Mouse (Mus musculus): ENCODE measurements around the gene Avil. TPM values are rescaled to one million over a fixed set of nuclear protein-coding genes. Genes with fewer than 3 reads are reported as not detected.

The Avil gene
- polyA plus RNA-seq, 1 experiment = not detected

GRCm38 (mm10) chr10:126979121-126979635 lies 21.3 kb upstream of the Avil start:
- under 1% methylated on average over 57 of the region's 62 CpGs for WGBS
- Histone ChIP-seq H3K27ac (ENCODE audit: control insufficient read depth, insufficient read depth, low read depth, low read length, poor library complexity) (peak overlapping the region; percentile 81), H3K4me1 (ENCODE audit: control insufficient read depth, insufficient read depth, low read length) (peaks cover 5% of the 10 kb centered on the region), H3K4me3 (replicated peaks; ENCODE audit: control insufficient read depth, low read depth, low read length) (peak overlapping the region; percentile 75)
- TF ChIP-seq POLR2A (IDR thresholded peaks at IDR 0.05; ENCODE audit: borderline replicate concordance, control insufficient read depth, low read depth, low read length) = peak; percentile 20; the same call in 1 of the 2 replicates
- no peak for TF ChIP-seq CTCF (IDR thresholded peaks at IDR 0.05; ENCODE audit: control insufficient read depth, insufficient read depth, low read length)

- H3K4me1 ChIP-seq (ENCODE audit: control insufficient read depth, insufficient read depth, low read length) = peaks cover 5% of the 10 kb centered on the region
- no peak for TF ChIP-seq CTCF (IDR thresholded peaks at IDR 0.05; ENCODE audit: control insufficient read depth, insufficient read depth, low read length)
- no peak; the same call in 1 of the 2 replicates for TF ChIP-seq POLR2A (IDR thresholded peaks at IDR 0.05; ENCODE audit: borderline replicate concordance, control insufficient read depth, low read depth, low read length)
- H3K4me3 ChIP-seq (replicated peaks; ENCODE audit: control insufficient read depth, low read depth, low read length) = peak overlapping the region; percentile 75
- peak overlapping the region; percentile 81; the same call in 1 of the 2 replicates for H3K27ac ChIP-seq (ENCODE audit: control insufficient read depth, insufficient read depth, low read depth, low read length, poor library complexity)
- WGBS = under 1% methylated on average over 57 of the region's 57 CpGs
Observed at GRCm38 (mm10) chr10:126979636-126980151, 20.8 kb upstream of the Avil start.

- TF ChIP-seq CTCF (IDR thresholded peaks at IDR 0.05; ENCODE audit: control insufficient read depth, insufficient read depth, low read length) (no peak), POLR2A (IDR thresholded peaks at IDR 0.05; ENCODE audit: borderline replicate concordance, control insufficient read depth, low read depth, low read length) (peak; percentile 15; the same call in 1 of the 2 replicates)
- H3K27ac ChIP-seq (ENCODE audit: control insufficient read depth, insufficient read depth, low read depth, low read length, poor library complexity) = no peak overlapping the region
- H3K4me1 ChIP-seq (ENCODE audit: control insufficient read depth, insufficient read depth, low read length) = peaks cover 5% of the 10 kb centered on the region
- 18% methylated on average over 16 of the region's 16 CpGs for WGBS
- peak overlapping the region; percentile 75 for H3K4me3 ChIP-seq (replicated peaks; ENCODE audit: control insufficient read depth, low read depth, low read length)
Observed at GRCm38 (mm10) chr10:126980221-126980932, 20.1 kb upstream of the Avil start.

- Histone ChIP-seq H3K27ac (ENCODE audit: control insufficient read depth, insufficient read depth, low read depth, low read length, poor library complexity) (no peak overlapping the region), H3K4me3 (replicated peaks; ENCODE audit: control insufficient read depth, low read depth, low read length) (no peak overlapping the region), H3K4me1 (ENCODE audit: control insufficient read depth, insufficient read depth, low read length) (peaks cover 5% of the 10 kb centered on the region)
- WGBS = 44% methylated on average over 11 of the region's 11 CpGs
- TF ChIP-seq CTCF (IDR thresholded peaks at IDR 0.05; ENCODE audit: control insufficient read depth, insufficient read depth, low read length) (no peak), POLR2A (IDR thresholded peaks at IDR 0.05; ENCODE audit: borderline replicate concordance, control insufficient read depth, low read depth, low read length) (no peak)
Observed at GRCm38 (mm10) chr10:126980933-126981530, 19.5 kb upstream of the Avil start.

- Histone ChIP-seq H3K4me1 (ENCODE audit: control insufficient read depth, insufficient read depth, low read length) (peaks cover 7% of the 10 kb centered on the region), H3K4me3 (replicated peaks; ENCODE audit: control insufficient read depth, low read depth, low read length) (no peak overlapping the region), H3K27ac (ENCODE audit: control insufficient read depth, insufficient read depth, low read depth, low read length, poor library complexity) (no peak overlapping the region)
- TF ChIP-seq CTCF (IDR thresholded peaks at IDR 0.05; ENCODE audit: control insufficient read depth, insufficient read depth, low read length) (no peak), POLR2A (IDR thresholded peaks at IDR 0.05; ENCODE audit: borderline replicate concordance, control insufficient read depth, low read depth, low read length) (no peak)
- WGBS = 40% methylated on average over 3 of the region's 3 CpGs
Observed at GRCm38 (mm10) chr10:126981746-126982145, 18.8 kb upstream of the Avil start.

GRCm38 (mm10) chr10:126983193-126983725 lies 17.2 kb upstream of the Avil start:
- H3K4me3 ChIP-seq (replicated peaks; ENCODE audit: control insufficient read depth, low read depth, low read length) = no peak overlapping the region
- peaks cover 8% of the 10 kb centered on the region for H3K4me1 ChIP-seq (ENCODE audit: control insufficient read depth, insufficient read depth, low read length)
- H3K27ac ChIP-seq (ENCODE audit: control insufficient read depth, insufficient read depth, low read depth, low read length, poor library complexity) = no peak overlapping the region
- TF ChIP-seq CTCF (IDR thresholded peaks at IDR 0.05; ENCODE audit: control insufficient read depth, insufficient read depth, low read length) (no peak), POLR2A (IDR thresholded peaks at IDR 0.05; ENCODE audit: borderline replicate concordance, control insufficient read depth, low read depth, low read length) (no peak)
- WGBS = 57% methylated on average over 14 of the region's 14 CpGs

GRCm38 (mm10) chr10:126984189-126985004 lies 16.1 kb upstream of the Avil start:
- Histone ChIP-seq H3K27ac (ENCODE audit: control insufficient read depth, insufficient read depth, low read depth, low read length, poor library complexity) (no peak overlapping the region), H3K4me3 (replicated peaks; ENCODE audit: control insufficient read depth, low read depth, low read length) (no peak overlapping the region), H3K4me1 (ENCODE audit: control insufficient read depth, insufficient read depth, low read length) (peaks cover 8% of the 10 kb centered on the region)
- WGBS = 37% methylated on average over 5 of the region's 5 CpGs
- TF ChIP-seq CTCF (IDR thresholded peaks at IDR 0.05; ENCODE audit: control insufficient read depth, insufficient read depth, low read length) = no peak
- TF ChIP-seq POLR2A (IDR thresholded peaks at IDR 0.05; ENCODE audit: borderline replicate concordance, control insufficient read depth, low read depth, low read length) = no peak
